Mouse (Mus musculus) heart, embryonic 15.5 days (tissue): ENCODE measurements at regions not wholly inside any gene's neighbourhood (a gene's known extent, or its start where the extent isn't known, plus 50 kb on each side); places are given as distances from the start of the nearest gene placed in this dataset.

ENCODE experiments used
- ATAC-seq: fragments of 200-750 bp; cut with Nextera tagmentation; replicated peaks from 2 replicates; pipeline ENCODE4 v1.8.0; 2017; ENCODE audit warnings: low read depth, moderate TSS enrichment; ENCODE audit not compliant: insufficient number of reproducible peaks, insufficient read depth, low FRiP score
- H3K27ac ChIP-seq: fragments of 300-500 bp; sonication (generic); 2 replicates; pipeline ENCODE4 v1.5.1; 2015; ENCODE audit warnings: mild to moderate bottlenecking, inconsistent platforms
- H3K27me3 ChIP-seq: fragments of 300-500 bp; sonication (generic); 2 replicates; pipeline ENCODE4 v1.6.1; 2015; ENCODE audit warnings: inconsistent platforms
- H3K36me3 ChIP-seq: fragments of 300-500 bp; sonication (generic); 2 replicates; pipeline ENCODE4 v1.6.1; 2015; ENCODE audit warnings: mild to moderate bottlenecking, inconsistent platforms
- H3K4me1 ChIP-seq: fragments of 300-500 bp; sonication (generic); replicated peaks from 2 replicates; pipeline ENCODE4 v1.6.1; 2015; ENCODE audit warnings: inconsistent platforms
- H3K4me2 ChIP-seq: fragments of 300-500 bp; sonication (generic); 2 replicates; pipeline ENCODE4 v1.6.1; 2015; ENCODE audit warnings: inconsistent platforms, mild to moderate bottlenecking, moderate library complexity
- H3K4me3 ChIP-seq: fragments of 300-500 bp; sonication (generic); 2 replicates; pipeline ENCODE4 v1.5.1; 2015; ENCODE audit warnings: mild to moderate bottlenecking, inconsistent platforms
- H3K9ac ChIP-seq: fragments of 300-500 bp; sonication (generic); 2 replicates; pipeline ENCODE4 v1.6.1; 2015; ENCODE audit warnings: mild to moderate bottlenecking, inconsistent platforms
- H3K9me3 ChIP-seq: fragments of 300-500 bp; sonication (generic); replicated peaks from 2 replicates; pipeline ENCODE4 v1.6.1; 2016; ENCODE audit warnings: inconsistent platforms
- WGBS: fragments of 180-500 bp; shearing (Covaris S2); methylation state at CpG from one replicate; pipeline ENCODE4 v1.1.7; 2015; ENCODE audit warnings: mixed read lengths; 5-methylcytosine and 5-hydroxymethylcytosine counted together

DNA sequence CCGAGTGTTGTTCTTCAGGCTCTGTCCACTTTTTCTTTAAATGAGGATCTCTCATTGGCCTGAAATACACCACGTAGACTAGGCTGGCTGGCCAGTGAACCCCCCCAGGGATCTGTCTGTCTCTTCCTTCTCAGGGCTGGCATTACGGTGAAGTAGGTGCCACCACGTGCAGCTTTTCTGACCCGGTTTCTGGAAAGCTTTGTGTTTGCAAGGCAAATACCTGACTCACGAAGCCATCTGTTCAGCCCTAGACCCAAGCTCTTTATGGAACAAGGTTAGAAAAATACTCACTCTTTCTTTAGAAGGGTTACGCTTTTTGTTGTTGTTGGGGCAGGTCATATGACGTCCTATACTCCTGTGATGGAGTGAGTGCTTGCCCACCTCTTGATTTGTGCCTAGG, 133.3 kb upstream of the Ptprt start:
- no peaks in the 10 kb centered on the region for H3K36me3 ChIP-seq
- H3K9me3 ChIP-seq: no peaks in the 10 kb centered on the region
- no peak overlapping the region for H3K4me2 ChIP-seq
- H3K4me3 ChIP-seq: no peak overlapping the region
- H3K4me1 ChIP-seq: no peaks in the 10 kb centered on the region
- no peak for ATAC-seq
- no peaks in the 10 kb centered on the region for H3K27me3 ChIP-seq
- no peak overlapping the region for H3K27ac ChIP-seq
- H3K9ac ChIP-seq: no peak overlapping the region
- 84% methylated on average over 8 of the region's 8 CpGs for WGBS

GRCm38 (mm10) chr2:162791374-162792098, 130.6 kb upstream of the Ptprt start:
- Histone ChIP-seq H3K9ac (no peak overlapping the region), H3K36me3 (no peaks in the 10 kb centered on the region), H3K4me3 (no peak overlapping the region), H3K27me3 (no peaks in the 10 kb centered on the region), H3K9me3 (no peaks in the 10 kb centered on the region), H3K4me1 (no peaks in the 10 kb centered on the region), H3K27ac (no peak overlapping the region), H3K4me2 (no peak overlapping the region)
- no peak for ATAC-seq
- WGBS: 68% methylated on average over 12 of the region's 12 CpGs

DNA sequence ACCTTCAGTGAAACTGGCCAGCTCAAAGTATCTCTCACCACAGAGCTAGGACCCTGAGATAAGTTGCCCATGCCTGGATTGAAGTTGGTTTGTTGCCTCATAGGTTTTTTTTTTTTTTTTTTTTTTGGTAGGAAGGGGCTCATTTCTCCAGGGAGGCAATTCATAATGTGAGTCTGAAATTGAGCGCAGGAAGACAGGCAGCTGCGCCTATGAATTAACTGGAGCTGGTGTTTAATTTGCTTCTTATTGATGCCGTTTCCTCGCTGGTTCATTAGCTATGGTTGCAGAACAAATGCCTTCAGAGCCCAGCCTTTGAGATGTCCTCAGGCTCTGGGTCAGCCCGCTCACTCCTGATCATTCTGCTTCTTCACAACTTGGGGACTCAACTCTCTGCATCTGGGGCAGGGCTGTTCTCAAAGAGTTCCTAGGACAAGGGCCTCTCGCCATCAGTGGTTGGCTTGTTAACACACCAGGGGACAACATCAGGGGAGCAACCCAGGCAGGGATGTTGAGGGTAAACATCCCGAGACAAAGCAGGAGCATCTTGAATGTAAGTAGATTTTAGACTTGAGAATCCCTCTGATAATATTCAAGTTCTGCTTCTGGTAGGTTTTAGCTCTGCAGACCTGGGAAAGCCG, 123.3 kb upstream of the Ptprt start:
- Histone ChIP-seq H3K4me2 (no peak overlapping the region), H3K36me3 (no peaks in the 10 kb centered on the region), H3K9me3 (no peaks in the 10 kb centered on the region), H3K27me3 (no peaks in the 10 kb centered on the region), H3K27ac (no peak overlapping the region), H3K9ac (no peak overlapping the region), H3K4me1 (no peaks in the 10 kb centered on the region), H3K4me3 (no peak overlapping the region)
- no peak for ATAC-seq
- 69% methylated on average over 8 of the region's 8 CpGs for WGBS

- 71% methylated on average over 6 of the region's 6 CpGs for WGBS
- Histone ChIP-seq H3K27me3 (no peaks in the 10 kb centered on the region), H3K4me3 (no peak overlapping the region), H3K4me1 (no peaks in the 10 kb centered on the region), H3K27ac (no peak overlapping the region), H3K9ac (no peak overlapping the region), H3K36me3 (no peaks in the 10 kb centered on the region), H3K9me3 (no peaks in the 10 kb centered on the region), H3K4me2 (no peak overlapping the region)
- ATAC-seq: no peak
Measured at GRCm38 (mm10) chr2:162781599-162781998, 120.7 kb upstream of the Ptprt start.

GRCm38 (mm10) chr2:162776542-162776941, 115.6 kb upstream of the Ptprt start:
- WGBS: 74% methylated on average over 5 of the region's 5 CpGs
- no peak overlapping the region for H3K4me2 ChIP-seq
- H3K9ac ChIP-seq: no peak overlapping the region

DNA sequence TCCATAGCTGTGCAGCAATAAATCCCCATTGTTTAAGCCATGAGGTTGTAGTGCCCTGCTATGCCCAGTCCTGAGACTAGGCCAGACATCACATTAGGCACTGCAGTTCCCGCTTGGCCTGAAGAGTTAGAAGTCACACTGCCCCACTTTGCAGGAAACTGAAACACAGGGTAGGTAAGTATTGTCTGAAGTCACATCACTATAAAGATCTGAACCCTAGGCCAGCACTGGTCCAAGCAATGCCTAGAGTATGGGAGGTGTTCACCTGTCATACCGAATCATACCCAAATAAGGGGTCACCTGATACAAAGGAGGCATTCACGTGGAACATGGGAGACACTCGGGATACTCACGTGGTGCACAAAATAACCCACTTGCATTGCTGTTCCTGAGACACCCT, 111.6 kb upstream of the Ptprt start:
- 72% methylated on average over 5 of the region's 5 CpGs for WGBS
- Histone ChIP-seq H3K27ac (no peak overlapping the region), H3K9me3 (no peaks in the 10 kb centered on the region), H3K4me1 (no peaks in the 10 kb centered on the region), H3K36me3 (no peaks in the 10 kb centered on the region), H3K4me3 (no peak overlapping the region), H3K4me2 (no peak overlapping the region), H3K9ac (no peak overlapping the region), H3K27me3 (no peaks in the 10 kb centered on the region)
- no peak for ATAC-seq

More at GRCm38 (mm10) chr2:162776542-162776941, 115.6 kb upstream of the Ptprt start:
- Histone ChIP-seq H3K27me3 (no peaks in the 10 kb centered on the region), H3K4me1 (no peaks in the 10 kb centered on the region), H3K36me3 (no peaks in the 10 kb centered on the region), H3K9me3 (no peaks in the 10 kb centered on the region), H3K27ac (no peak overlapping the region), H3K4me3 (no peak overlapping the region)
- no peak for ATAC-seq

DNA sequence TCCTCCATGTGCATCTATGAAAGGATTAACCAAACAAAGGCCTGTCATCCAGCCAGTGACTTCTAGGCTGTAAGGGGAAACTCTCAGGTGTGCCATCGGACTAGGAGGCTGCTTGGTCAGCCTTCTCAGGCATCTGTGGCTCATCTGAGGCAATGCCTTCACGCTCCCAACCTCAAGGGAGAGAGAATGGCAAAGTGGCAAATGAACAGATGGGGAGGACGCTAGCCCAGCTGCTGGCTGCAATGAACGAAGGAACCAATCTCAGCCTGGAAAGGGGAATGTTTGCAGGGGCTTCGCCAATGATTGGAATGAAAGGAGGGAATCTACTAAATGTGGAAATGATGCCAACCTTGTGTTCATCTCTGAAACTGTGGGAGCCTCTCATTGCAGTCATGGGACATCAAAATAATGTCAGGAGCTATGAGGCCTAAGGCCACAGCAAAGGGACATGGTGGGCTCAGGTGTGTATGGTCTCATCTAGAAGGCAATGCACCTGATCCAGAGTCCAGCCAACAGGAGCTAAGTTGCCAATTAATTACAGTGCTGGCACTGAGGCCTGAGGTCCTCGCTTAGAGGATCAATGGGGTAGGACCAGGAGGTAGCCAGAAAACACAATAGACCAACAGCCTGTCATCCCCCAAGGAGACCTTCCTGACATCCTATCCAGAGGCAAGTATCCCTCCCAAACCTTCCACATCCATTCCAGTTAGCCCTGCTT, 108.9 kb upstream of the Ptprt start:
- Histone ChIP-seq H3K4me2 (no peak overlapping the region), H3K27ac (no peak overlapping the region), H3K9me3 (no peaks in the 10 kb centered on the region), H3K36me3 (no peaks in the 10 kb centered on the region), H3K4me1 (no peaks in the 10 kb centered on the region), H3K4me3 (no peak overlapping the region), H3K27me3 (no peaks in the 10 kb centered on the region), H3K9ac (no peak overlapping the region)
- no peak for ATAC-seq
- WGBS: 74% methylated on average over 6 of the region's 6 CpGs

GRCm38 (mm10) chr2:162764059-162764458, 103.1 kb upstream of the Ptprt start:
- H3K4me3 ChIP-seq: no peak overlapping the region
- WGBS: 84% methylated on average over 6 of the region's 6 CpGs
- ATAC-seq: no peak
- no peaks in the 10 kb centered on the region for H3K4me1 ChIP-seq
- H3K4me2 ChIP-seq: no peak overlapping the region
- no peaks in the 10 kb centered on the region for H3K9me3 ChIP-seq
- H3K9ac ChIP-seq: no peak overlapping the region
- H3K36me3 ChIP-seq: no peaks in the 10 kb centered on the region
- H3K27me3 ChIP-seq: no peaks in the 10 kb centered on the region
- no peak overlapping the region for H3K27ac ChIP-seq

DNA sequence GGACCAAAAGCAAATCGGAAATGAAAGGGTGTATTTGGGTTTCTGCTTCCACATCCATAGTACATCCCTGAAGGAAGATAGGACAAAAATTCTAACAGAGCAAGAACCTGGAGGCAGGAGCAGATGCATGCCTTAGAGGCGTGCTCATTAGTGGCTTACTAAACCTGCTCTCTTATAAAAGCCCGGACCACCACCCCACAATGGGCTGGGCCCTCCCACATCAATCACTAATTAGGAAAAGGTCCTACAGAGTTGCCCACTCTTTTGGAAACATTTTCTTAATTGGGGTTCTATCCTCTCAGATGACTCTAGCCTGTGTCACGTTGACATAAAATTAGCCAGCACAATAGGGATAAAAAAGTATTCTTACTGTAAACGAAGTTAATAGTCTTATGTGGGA, 79.6 kb upstream of the Ptprt start:
- no peaks in the 10 kb centered on the region for H3K4me1 ChIP-seq
- no peak for ATAC-seq
- H3K4me3 ChIP-seq: no peak overlapping the region
- no peaks in the 10 kb centered on the region for H3K27me3 ChIP-seq
- H3K9ac ChIP-seq: no peak overlapping the region
- H3K27ac ChIP-seq: no peak overlapping the region
- no peaks in the 10 kb centered on the region for H3K9me3 ChIP-seq
- no peak overlapping the region for H3K4me2 ChIP-seq
- no peaks in the 10 kb centered on the region for H3K36me3 ChIP-seq
- WGBS: 65% methylated on average over 5 of the region's 5 CpGs

- Histone ChIP-seq H3K4me2 (no peak overlapping the region), H3K4me1 (no peaks in the 10 kb centered on the region), H3K9ac (no peak overlapping the region), H3K36me3 (no peaks in the 10 kb centered on the region), H3K9me3 (no peaks in the 10 kb centered on the region), H3K4me3 (no peak overlapping the region), H3K27ac (no peak overlapping the region), H3K27me3 (no peaks in the 10 kb centered on the region)
- 55% methylated on average over 3 of the region's 3 CpGs for WGBS
- no peak for ATAC-seq
Measured at GRCm38 (mm10) chr2:162735761-162736160, 74.8 kb upstream of the Ptprt start.

- no peak overlapping the region for H3K9ac ChIP-seq
- no peak overlapping the region for H3K4me2 ChIP-seq
- H3K9me3 ChIP-seq: no peaks in the 10 kb centered on the region
- H3K4me3 ChIP-seq: no peak overlapping the region
- no peaks in the 10 kb centered on the region for H3K27me3 ChIP-seq
- no peaks in the 10 kb centered on the region for H3K4me1 ChIP-seq
- WGBS: 75% methylated on average over 4 of the region's 4 CpGs
- no peaks in the 10 kb centered on the region for H3K36me3 ChIP-seq
- no peak overlapping the region for H3K27ac ChIP-seq
- ATAC-seq: no peak
Measured at GRCm38 (mm10) chr2:162734286-162734685, 73.3 kb upstream of the Ptprt start.
